Mouse (Mus musculus): ENCODE data around the gene Cd3d. TPM values are rescaled to one million over a fixed set of nuclear protein-coding genes. Genes with fewer than 3 reads are reported as not detected.

Gene Cd3d
- polyA plus RNA-seq, 1 experiment from 2014 or later: not detected

GRCm38 (mm10) chr9:44979806-44980205 lies 1.8 kb upstream of the Cd3d start:
- H3K9me3 ChIP-seq: no peaks in the 10 kb centered on the region
- WGBS: 76% methylated on average over 7 of the region's 7 CpGs
- H3K4me3 ChIP-seq: no peak overlapping the region
- no peak for ATAC-seq (ENCODE audit: low FRiP score, low read depth)
- H3K27ac ChIP-seq (replicated peaks): no peak overlapping the region
- no peak overlapping the region for H3K4me2 ChIP-seq
- no peaks in the 10 kb centered on the region for H3K4me1 ChIP-seq (replicated peaks)
- no peaks in the 10 kb centered on the region for H3K36me3 ChIP-seq
- H3K9ac ChIP-seq: no peak overlapping the region
- H3K27me3 ChIP-seq: 0 out of 2 replicates have a peak, but pooled peaks cover 9% of the 10 kb centered on the region

- H3K36me3 ChIP-seq: no peaks in the 10 kb centered on the region
- 66% methylated on average over 3 of the region's 3 CpGs for WGBS
- H3K4me1 ChIP-seq (replicated peaks): no peaks in the 10 kb centered on the region
- no peak within 1 kb of the TSS for H3K9ac ChIP-seq
- no peak within 1 kb of the TSS for H3K27ac ChIP-seq (replicated peaks)
- no peak within 1 kb of the TSS for H3K4me2 ChIP-seq
- 0 out of 2 replicates have a peak, but pooled peaks cover 9% of the 10 kb centered on the region for H3K27me3 ChIP-seq
- no peak for ATAC-seq (ENCODE audit: low FRiP score, low read depth)
- H3K9me3 ChIP-seq: no peaks in the 10 kb centered on the region
- H3K4me3 ChIP-seq: no peak within 1 kb of the TSS
Observed at GRCm38 (mm10) chr9:44980242-44980641, 1.3 kb upstream of the Cd3d start, which contains the start of gene Cd3g. Gene Cd3g (minus strand): TSS chr9:44980431.

- Histone ChIP-seq H3K4me3 (no peak overlapping the region), H3K4me1 (replicated peaks) (no peaks in the 10 kb centered on the region), H3K36me3 (no peaks in the 10 kb centered on the region), H3K9ac (no peak overlapping the region), H3K27me3 (0 out of 2 replicates have a peak, but pooled peaks cover 3% of the 10 kb centered on the region), H3K9me3 (no peaks in the 10 kb centered on the region), H3K27ac (replicated peaks) (no peak overlapping the region), H3K4me2 (no peak overlapping the region)
- WGBS: 97% methylated on average over 2 of the region's 2 CpGs
- ATAC-seq (ENCODE audit: low FRiP score, low read depth): no peak
Observed at GRCm38 (mm10) chr9:44981104-44981503, 482 bp upstream of the Cd3d start.

DNA sequence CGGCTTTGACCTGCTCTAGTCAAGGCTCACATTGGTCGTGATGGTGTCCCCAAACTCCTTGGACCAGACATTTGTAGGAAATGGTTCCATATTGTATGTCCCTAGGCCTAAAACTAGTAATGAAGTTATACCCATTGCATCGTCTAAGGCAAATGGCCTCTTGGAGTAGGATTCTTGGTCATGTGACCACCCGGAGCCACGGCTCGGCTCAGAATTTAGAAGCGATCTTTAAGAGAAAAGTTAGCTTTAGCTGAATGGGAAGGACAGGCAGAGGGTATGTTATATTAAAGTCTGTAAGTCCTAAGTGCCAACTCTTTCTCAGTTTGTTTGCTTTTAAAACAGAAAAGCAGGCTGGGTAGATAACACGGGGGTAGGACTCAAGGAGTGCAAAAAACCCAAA lies 495 bp downstream of the Cd3d start:
- H3K9me3 ChIP-seq: no peaks in the 10 kb centered on the region
- H3K9ac ChIP-seq: no peak overlapping the region
- no peak overlapping the region for H3K27ac ChIP-seq (replicated peaks)
- 85% methylated on average over 8 of the region's 8 CpGs for WGBS
- no peak for ATAC-seq (ENCODE audit: low FRiP score, low read depth)
- H3K4me1 ChIP-seq (replicated peaks): no peaks in the 10 kb centered on the region
- H3K27me3 ChIP-seq: 0 out of 2 replicates have a peak, but pooled peaks cover 3% of the 10 kb centered on the region
- no peaks in the 10 kb centered on the region for H3K36me3 ChIP-seq
- H3K4me2 ChIP-seq: no peak overlapping the region
- no peak overlapping the region for H3K4me3 ChIP-seq

DNA sequence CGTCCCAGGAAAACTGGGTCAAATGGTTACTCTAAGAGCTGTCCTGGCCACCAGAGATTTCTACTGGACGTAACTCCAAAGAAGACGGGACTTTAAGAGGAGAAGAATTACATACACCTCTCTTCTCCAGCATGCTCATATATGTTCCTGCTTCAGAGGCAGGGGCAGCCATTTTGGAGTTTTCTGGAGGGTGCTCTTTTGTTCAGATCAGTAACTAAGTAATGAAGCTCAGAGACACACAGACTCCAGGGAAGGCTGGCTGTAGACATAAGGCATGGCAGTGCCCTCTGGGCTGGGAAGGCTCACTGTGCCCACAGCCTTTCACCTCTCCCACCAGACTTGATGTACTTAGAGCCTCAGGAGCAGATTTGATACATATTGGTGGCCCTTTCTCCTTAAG lies 945 bp downstream of the Cd3d start:
- Histone ChIP-seq H3K4me3 (no peak overlapping the region), H3K9ac (no peak overlapping the region), H3K36me3 (no peaks in the 10 kb centered on the region), H3K27me3 (0 out of 2 replicates have a peak, but pooled peaks cover 3% of the 10 kb centered on the region), H3K9me3 (no peaks in the 10 kb centered on the region), H3K4me2 (no peak overlapping the region), H3K4me1 (replicated peaks) (no peaks in the 10 kb centered on the region), H3K27ac (replicated peaks) (no peak overlapping the region)
- 91% methylated on average over 3 of the region's 3 CpGs for WGBS
- ATAC-seq (ENCODE audit: low FRiP score, low read depth): no peak

DNA sequence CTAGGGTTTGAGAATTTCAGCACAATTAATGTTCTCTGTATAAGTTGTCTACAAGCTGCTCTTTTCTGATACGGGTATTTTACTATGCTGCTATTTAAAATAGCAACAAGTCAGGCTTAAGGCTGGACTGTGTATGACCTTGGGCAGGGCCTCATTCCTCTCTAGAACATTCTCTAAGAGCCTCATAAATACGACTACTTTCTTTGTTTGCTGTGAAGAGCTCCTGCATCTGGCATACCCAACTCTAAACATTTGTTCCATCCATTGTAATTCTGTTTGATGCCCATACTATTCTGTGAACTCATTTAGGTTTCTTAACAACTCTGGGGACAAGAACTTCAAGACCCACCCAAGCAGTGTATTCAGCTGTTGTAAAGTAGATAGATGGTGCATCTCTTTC lies 1.4 kb downstream of the Cd3d start:
- no peak overlapping the region for H3K4me2 ChIP-seq
- no peak overlapping the region for H3K4me3 ChIP-seq
- no peaks in the 10 kb centered on the region for H3K9me3 ChIP-seq
- 85% methylated on average over 2 of the region's 2 CpGs for WGBS
- 0 out of 2 replicates have a peak, but pooled peaks cover 2% of the 10 kb centered on the region for H3K27me3 ChIP-seq
- no peaks in the 10 kb centered on the region for H3K36me3 ChIP-seq
- no peaks in the 10 kb centered on the region for H3K4me1 ChIP-seq (replicated peaks)
- no peak overlapping the region for H3K27ac ChIP-seq (replicated peaks)
- H3K9ac ChIP-seq: no peak overlapping the region
- ATAC-seq (ENCODE audit: low FRiP score, low read depth): no peak

- Histone ChIP-seq H3K27me3 (no peaks in the 10 kb centered on the region), H3K4me1 (replicated peaks) (no peaks in the 10 kb centered on the region), H3K27ac (replicated peaks) (no peak overlapping the region), H3K36me3 (no peaks in the 10 kb centered on the region), H3K9me3 (no peaks in the 10 kb centered on the region), H3K4me2 (no peak overlapping the region), H3K4me3 (no peak overlapping the region), H3K9ac (no peak overlapping the region)
- ATAC-seq (ENCODE audit: low FRiP score, low read depth): no peak
- WGBS: 79% methylated on average over 3 of the region's 3 CpGs
Observed at GRCm38 (mm10) chr9:44985721-44986161, 4.2 kb downstream of the Cd3d start.

DNA sequence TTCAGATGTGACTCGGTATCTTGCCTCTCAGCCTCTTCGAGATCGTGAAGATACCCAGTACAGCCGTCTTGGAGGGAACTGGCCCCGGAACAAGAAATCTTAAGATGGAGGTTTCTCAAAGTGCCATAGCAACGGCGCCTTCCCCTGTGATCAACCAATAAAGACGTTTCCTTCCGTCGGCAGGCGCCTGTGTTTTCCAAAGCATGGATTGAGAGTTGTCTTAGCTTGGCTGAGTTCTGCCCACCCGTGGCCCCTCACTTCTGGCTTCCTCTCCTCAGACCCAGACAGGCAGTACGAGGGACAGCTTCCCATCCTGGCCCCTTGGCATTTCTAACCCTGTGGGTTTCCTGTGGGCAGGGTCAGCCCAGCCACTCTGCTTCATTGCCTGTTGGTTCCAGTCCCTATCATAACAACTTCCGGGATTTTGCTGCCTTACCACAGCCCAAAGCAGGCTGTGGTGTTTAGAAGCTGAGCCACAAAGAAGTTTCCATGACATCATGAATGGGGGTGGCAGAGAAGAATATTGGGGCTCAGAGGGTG lies 4.7 kb downstream of the Cd3d start:
- WGBS: 55% methylated on average over 14 of the region's 14 CpGs

GRCm38 (mm10) chr9:44986976-44987375 lies 5.4 kb downstream of the Cd3d start:
- ATAC-seq (ENCODE audit: low FRiP score, low read depth): no peak
- Histone ChIP-seq H3K27me3 (no peaks in the 10 kb centered on the region), H3K4me1 (replicated peaks) (no peaks in the 10 kb centered on the region), H3K36me3 (no peaks in the 10 kb centered on the region), H3K9me3 (no peaks in the 10 kb centered on the region), H3K4me3 (no peak overlapping the region), H3K4me2 (no peak overlapping the region), H3K9ac (no peak overlapping the region), H3K27ac (replicated peaks) (no peak overlapping the region)
- 76% methylated on average over 5 of the region's 5 CpGs for WGBS

More for the DNA sequence above, 4.7 kb downstream of the Cd3d start:
- H3K4me2 ChIP-seq: no peak overlapping the region
- H3K4me1 ChIP-seq (replicated peaks): no peaks in the 10 kb centered on the region
- no peaks in the 10 kb centered on the region for H3K36me3 ChIP-seq
- H3K27me3 ChIP-seq: no peaks in the 10 kb centered on the region
- H3K27ac ChIP-seq (replicated peaks): no peak overlapping the region
- no peak for ATAC-seq (ENCODE audit: low FRiP score, low read depth)
- H3K4me3 ChIP-seq: no peak overlapping the region
- H3K9me3 ChIP-seq: no peaks in the 10 kb centered on the region
- H3K9ac ChIP-seq: no peak overlapping the region

- H3K27ac ChIP-seq (replicated peaks): no peak overlapping the region
- no peak overlapping the region for H3K9ac ChIP-seq
- no peaks in the 10 kb centered on the region for H3K9me3 ChIP-seq
- no peak for ATAC-seq (ENCODE audit: low FRiP score, low read depth)
- 81% methylated on average over 2 of the region's 2 CpGs for WGBS
- H3K4me1 ChIP-seq (replicated peaks): no peaks in the 10 kb centered on the region
- no peaks in the 10 kb centered on the region for H3K27me3 ChIP-seq
- H3K4me2 ChIP-seq: no peak overlapping the region
- no peaks in the 10 kb centered on the region for H3K36me3 ChIP-seq
- no peak overlapping the region for H3K4me3 ChIP-seq
Observed at GRCm38 (mm10) chr9:44991821-44992220, 10.2 kb downstream of the Cd3d start.

DNA sequence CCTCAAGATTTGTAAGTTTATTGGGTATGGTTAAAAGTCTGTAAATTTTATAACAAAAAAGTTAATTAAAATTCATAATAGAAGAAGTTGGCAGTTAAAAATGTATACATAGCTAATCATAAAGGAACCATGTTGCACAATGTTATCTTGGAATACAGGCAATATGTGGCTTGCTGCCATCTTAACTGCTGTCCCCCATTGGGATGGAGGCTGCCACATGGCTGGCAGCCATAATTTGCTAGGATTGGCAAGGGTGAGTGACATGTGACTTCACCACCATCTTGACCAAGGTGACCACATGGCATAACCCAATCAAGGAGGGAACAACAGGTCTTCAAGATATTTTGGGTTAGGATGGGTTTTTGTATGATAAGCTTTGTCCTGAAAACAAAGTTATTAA lies 10.7 kb downstream of the Cd3d start:
- Histone ChIP-seq H3K4me1 (replicated peaks) (no peaks in the 10 kb centered on the region), H3K4me3 (no peak overlapping the region), H3K9me3 (no peaks in the 10 kb centered on the region), H3K36me3 (no peaks in the 10 kb centered on the region), H3K27me3 (no peaks in the 10 kb centered on the region), H3K27ac (replicated peaks) (no peak overlapping the region), H3K4me2 (no peak overlapping the region), H3K9ac (no peak overlapping the region)
- ATAC-seq (ENCODE audit: low FRiP score, low read depth): no peak

DNA sequence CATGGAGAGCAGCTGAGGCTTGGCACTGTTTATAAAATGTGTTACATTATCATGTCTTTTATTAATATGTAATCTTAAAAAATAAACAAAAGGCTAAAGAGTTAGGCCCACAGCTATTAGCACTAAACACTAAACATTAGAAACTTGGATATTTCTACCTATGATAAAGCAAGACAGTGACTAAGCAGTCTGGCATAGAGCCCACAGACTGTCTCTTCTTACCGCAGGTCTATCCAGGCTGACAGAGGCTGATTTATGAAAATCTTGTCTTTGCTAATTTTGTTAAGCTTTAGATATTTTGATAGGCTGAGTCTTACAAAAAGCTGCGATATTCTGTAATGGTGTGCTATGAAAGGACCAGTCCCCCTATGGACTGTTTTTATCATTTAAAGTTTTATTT lies 11.7 kb downstream of the Cd3d start:
- Histone ChIP-seq H3K9ac (no peak overlapping the region), H3K27me3 (no peaks in the 10 kb centered on the region), H3K4me2 (no peak overlapping the region), H3K9me3 (no peaks in the 10 kb centered on the region), H3K4me3 (no peak overlapping the region), H3K27ac (replicated peaks) (no peak overlapping the region), H3K4me1 (replicated peaks) (no peaks in the 10 kb centered on the region), H3K36me3 (no peaks in the 10 kb centered on the region)
- no peak for ATAC-seq (ENCODE audit: low FRiP score, low read depth)
- WGBS: 90% methylated on average over 2 of the region's 2 CpGs

DNA sequence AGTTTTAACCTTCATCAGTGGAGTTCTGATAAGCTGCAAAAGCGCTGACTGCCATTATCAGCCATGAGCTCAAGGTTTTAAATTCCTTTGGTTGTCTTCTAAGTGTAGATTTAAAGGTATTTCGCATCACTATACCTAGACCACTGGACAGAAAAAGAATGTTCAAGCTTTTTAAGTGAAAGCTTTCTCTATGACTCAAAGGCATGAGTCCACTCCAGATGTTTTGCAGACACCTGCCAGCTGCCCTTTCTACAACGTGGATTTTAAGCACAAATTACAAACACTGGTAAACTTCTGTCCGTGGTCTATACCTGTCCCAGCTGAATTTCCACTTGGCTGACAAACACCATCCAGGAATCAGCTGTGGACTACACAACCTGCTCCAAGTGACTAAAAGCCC lies 13.4 kb downstream of the Cd3d start:
- Histone ChIP-seq H3K4me3 (no peak overlapping the region), H3K9ac (no peak overlapping the region), H3K9me3 (no peaks in the 10 kb centered on the region), H3K4me2 (no peak overlapping the region), H3K4me1 (replicated peaks) (no peaks in the 10 kb centered on the region), H3K27me3 (no peaks in the 10 kb centered on the region), H3K36me3 (no peaks in the 10 kb centered on the region), H3K27ac (replicated peaks) (no peak overlapping the region)
- no peak for ATAC-seq (ENCODE audit: low FRiP score, low read depth)
- 85% methylated on average over 4 of the region's 4 CpGs for WGBS

All from hindbrain, embryonic 15.5 days (tissue).